Mouse (Mus musculus) forebrain, embryonic 15.5 days (tissue): ENCODE measurements at regions not wholly inside any gene's neighbourhood (a gene's known extent, or its start where the extent isn't known, plus 50 kb on each side); places are given as distances from the start of the nearest gene placed in this dataset.
A peak's percentile ranks its signal among the peaks of the same experiment; 100 is the strongest.

Source experiments
- ATAC-seq: fragments of 200-750 bp; cut with Nextera tagmentation; replicated peaks from 2 replicates; pipeline ENCODE4 v1.8.0; 2017; ENCODE audit warnings: mild to moderate bottlenecking, moderate TSS enrichment, moderate library complexity
- H3K27ac ChIP-seq: fragments of 300-500 bp; sonication (generic); replicated peaks from 2 replicates; pipeline ENCODE4 v1.5.1; 2015; ENCODE audit warnings: mild to moderate bottlenecking, inconsistent platforms
- H3K27me3 ChIP-seq: fragments of 300-500 bp; sonication (generic); 2 replicates; pipeline ENCODE4 v1.6.1; 2015; ENCODE audit warnings: inconsistent platforms
- H3K36me3 ChIP-seq: fragments of 300-500 bp; sonication (generic); 2 replicates; pipeline ENCODE4 v1.6.1; 2015; ENCODE audit warnings: mild to moderate bottlenecking, inconsistent platforms
- H3K4me1 ChIP-seq: fragments of 300-500 bp; sonication (generic); 2 replicates; pipeline ENCODE4 v1.6.1; 2015; ENCODE audit warnings: inconsistent platforms
- H3K4me2 ChIP-seq: fragments of 300-500 bp; sonication (generic); replicated peaks from 2 replicates; pipeline ENCODE4 v1.6.1; 2015; ENCODE audit warnings: mild to moderate bottlenecking, inconsistent platforms
- H3K4me3 ChIP-seq: fragments of 300-500 bp; sonication (generic); 2 replicates; pipeline ENCODE4 v1.5.1; 2015; ENCODE audit warnings: mild to moderate bottlenecking, inconsistent platforms
- H3K9ac ChIP-seq: fragments of 300-500 bp; sonication (generic); replicated peaks from 2 replicates; pipeline ENCODE4 v1.6.1; 2015; ENCODE audit warnings: mild to moderate bottlenecking, inconsistent platforms
- H3K9me3 ChIP-seq: fragments of 300-500 bp; sonication (generic); 2 replicates; pipeline ENCODE4 v1.6.1; 2016; ENCODE audit warnings: inconsistent platforms
- WGBS: fragments of 180-500 bp; shearing (Covaris S2); methylation state at CpG from one replicate; pipeline ENCODE4 v1.1.7; 2015; ENCODE audit warnings: mixed read lengths; 5-methylcytosine and 5-hydroxymethylcytosine counted together

DNA sequence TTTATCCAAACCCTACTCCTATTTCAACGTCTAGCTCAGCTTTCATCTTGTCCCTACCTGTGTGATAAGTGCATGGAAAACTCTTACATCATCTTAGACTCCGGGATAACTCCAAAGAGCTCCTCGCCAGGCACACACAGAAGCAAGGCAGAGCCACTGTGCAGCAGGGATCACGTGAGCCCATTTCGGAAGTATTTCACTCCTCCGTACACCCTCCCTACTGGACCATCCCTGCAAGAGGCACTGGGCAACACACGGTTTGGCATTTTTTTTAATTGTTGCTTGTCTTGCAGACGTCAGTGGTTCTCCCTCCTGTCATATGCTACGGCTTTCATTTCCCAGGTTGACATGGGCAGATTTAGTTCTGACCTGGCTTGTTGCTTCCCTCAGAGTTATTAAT, 316.0 kb upstream of the Jarid2 start:
- 81% methylated on average over 9 of the region's 9 CpGs for WGBS
- H3K4me2 ChIP-seq = no peak overlapping the region
- peaks cover 12% of the 10 kb centered on the region for H3K4me1 ChIP-seq
- no peaks in the 10 kb centered on the region for H3K9me3 ChIP-seq
- H3K4me3 ChIP-seq = no peak overlapping the region
- ATAC-seq = no peak
- H3K9ac ChIP-seq = no peak overlapping the region
- H3K27me3 ChIP-seq = no peaks in the 10 kb centered on the region
- no peaks in the 10 kb centered on the region for H3K36me3 ChIP-seq
- no peak overlapping the region for H3K27ac ChIP-seq

DNA sequence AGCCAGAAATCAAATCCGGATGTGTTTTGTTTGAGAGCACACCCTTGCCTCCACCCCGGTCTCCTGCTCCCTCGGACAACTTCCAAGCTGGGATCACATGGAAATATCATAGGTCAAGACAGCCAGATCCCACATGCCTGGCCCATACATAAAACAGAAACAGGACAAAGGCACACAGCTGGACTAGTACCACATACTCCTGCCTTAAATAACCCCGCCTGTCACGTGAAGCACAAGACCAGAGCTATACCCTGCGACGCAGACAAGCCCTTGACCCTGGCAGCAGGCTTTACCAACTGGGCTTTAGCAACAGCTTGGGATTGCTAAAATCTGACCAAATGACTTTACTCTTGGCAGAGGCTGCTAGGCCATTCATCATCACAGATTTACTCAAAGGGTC, 313.3 kb upstream of the Jarid2 start:
- Histone ChIP-seq H3K27ac (no peak overlapping the region), H3K36me3 (no peaks in the 10 kb centered on the region), H3K27me3 (no peaks in the 10 kb centered on the region), H3K9ac (no peak overlapping the region), H3K4me2 (no peak overlapping the region), H3K9me3 (no peaks in the 10 kb centered on the region), H3K4me3 (no peak overlapping the region), H3K4me1 (peaks cover 20% of the 10 kb centered on the region)
- no peak for ATAC-seq
- WGBS = 88% methylated on average over 7 of the region's 7 CpGs

DNA sequence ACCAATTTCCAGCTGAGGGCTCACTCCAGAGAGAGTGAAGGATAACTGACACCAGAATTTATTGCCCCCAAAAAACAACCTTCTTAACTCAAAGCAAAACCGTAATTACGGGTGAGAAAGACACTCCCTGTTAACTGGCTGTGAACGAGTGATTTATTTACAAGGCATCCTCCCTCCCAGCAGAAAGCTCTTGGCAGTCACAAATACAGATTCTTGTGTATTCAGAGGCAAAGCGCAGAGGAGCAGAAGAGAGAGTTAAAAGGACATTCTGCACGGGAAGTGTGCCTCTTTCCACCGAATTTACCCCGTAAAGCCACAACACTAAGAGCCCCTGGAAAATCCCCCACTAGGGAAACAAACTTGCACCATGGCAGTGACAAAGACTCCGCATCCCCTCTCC, 312.3 kb upstream of the Jarid2 start:
- Histone ChIP-seq H3K36me3 (no peaks in the 10 kb centered on the region), H3K9ac (no peak overlapping the region), H3K4me1 (peaks cover 20% of the 10 kb centered on the region), H3K27ac (0 out of 2 replicates have a peak overlapping the region, but pooled peaks have one; percentile 43), H3K9me3 (no peaks in the 10 kb centered on the region), H3K4me2 (peak overlapping the region; percentile 26), H3K27me3 (no peaks in the 10 kb centered on the region), H3K4me3 (no peak overlapping the region)
- ATAC-seq = no peak
- WGBS = 1% methylated on average over 8 of the region's 8 CpGs

DNA sequence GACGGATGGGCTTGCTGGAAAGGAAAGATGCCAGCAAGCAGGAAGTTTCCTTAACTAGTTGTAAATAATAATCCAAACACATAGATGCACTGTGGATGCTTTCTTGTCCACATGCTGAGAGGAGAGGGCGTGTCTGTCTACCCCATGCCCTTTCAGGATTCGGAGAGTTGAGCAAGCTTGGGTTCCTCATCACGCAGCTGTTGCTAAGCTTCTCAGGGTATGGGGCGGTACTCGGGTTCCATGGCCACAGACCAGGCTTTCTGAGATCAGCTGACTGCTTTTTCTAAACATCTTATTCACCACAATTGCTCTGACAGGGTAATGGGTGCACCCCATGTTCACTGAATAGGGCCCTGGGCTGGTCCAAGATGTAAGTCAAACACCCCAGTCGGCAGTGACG, 310.2 kb upstream of the Jarid2 start:
- H3K4me1 ChIP-seq = peaks cover 20% of the 10 kb centered on the region
- ATAC-seq = no peak
- no peaks in the 10 kb centered on the region for H3K36me3 ChIP-seq
- H3K4me3 ChIP-seq = no peak overlapping the region
- 72% methylated on average over 8 of the region's 8 CpGs for WGBS
- H3K4me2 ChIP-seq = no peak overlapping the region
- H3K9ac ChIP-seq = no peak overlapping the region
- no peaks in the 10 kb centered on the region for H3K27me3 ChIP-seq
- H3K27ac ChIP-seq = no peak overlapping the region
- no peaks in the 10 kb centered on the region for H3K9me3 ChIP-seq

DNA sequence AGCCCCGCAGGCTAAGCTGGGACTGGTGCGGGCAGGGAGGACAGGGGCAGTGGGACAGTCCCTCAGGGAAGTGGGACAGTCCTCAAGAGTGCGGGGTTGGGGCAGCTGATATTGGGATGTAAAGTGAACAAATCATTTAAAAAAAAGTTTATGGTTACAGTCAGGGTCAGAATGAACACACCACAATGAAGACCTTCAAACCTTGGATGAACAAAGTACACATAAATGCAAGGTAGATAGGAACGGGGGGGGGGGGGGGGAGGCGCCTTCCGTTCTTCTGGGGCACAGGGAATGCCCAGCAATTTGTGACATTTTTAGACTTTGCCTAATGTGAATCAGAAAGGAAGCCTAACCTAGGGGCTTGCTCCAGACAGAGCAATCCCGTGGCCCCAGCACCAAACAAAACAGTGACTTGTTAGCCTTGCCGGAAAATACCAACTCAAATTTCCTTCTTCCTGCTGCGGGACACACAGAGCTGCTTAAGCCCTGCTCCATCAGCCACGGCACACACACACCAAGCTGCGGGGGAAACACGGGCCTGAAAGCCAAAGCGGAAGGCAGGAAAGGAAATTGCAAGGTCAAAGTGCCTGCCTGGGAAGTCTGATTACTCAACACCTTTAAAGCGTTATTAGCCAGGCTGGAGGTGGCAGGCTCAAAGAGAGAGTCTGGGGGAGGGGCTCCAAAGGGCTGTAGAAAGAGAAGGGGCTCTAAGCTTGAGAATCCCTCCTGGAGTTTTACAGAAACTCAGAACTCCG, 309.6 kb upstream of the Jarid2 start:
- no peak overlapping the region for H3K4me3 ChIP-seq
- H3K9ac ChIP-seq = no peak overlapping the region
- no peaks in the 10 kb centered on the region for H3K27me3 ChIP-seq
- no peaks in the 10 kb centered on the region for H3K36me3 ChIP-seq
- no peaks in the 10 kb centered on the region for H3K9me3 ChIP-seq
- H3K4me2 ChIP-seq = 0 out of 2 replicates have a peak overlapping the region, but pooled peaks have one; percentile 11
- no peak for ATAC-seq
- 25% methylated on average over 15 of the region's 15 CpGs for WGBS
- H3K27ac ChIP-seq = no peak overlapping the region
- H3K4me1 ChIP-seq = peaks cover 20% of the 10 kb centered on the region

DNA sequence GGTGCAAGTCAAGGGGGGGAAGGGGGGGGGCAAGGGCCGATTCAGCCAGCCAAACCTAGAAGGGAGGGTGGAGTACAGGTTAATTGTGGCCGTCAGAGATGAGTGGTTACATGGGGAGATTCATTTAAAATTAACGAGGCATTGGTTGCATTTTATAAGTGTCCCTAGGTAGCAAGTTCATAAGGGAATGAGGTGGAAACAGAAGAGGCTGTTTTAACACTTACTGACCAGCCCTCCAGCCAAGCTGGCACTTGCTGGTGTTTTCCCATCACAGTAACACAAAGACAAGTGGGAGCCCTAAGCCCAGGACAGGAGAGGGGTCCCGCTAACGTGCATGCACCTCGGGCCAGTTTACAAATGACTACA, 309.1 kb upstream of the Jarid2 start:
- no peak overlapping the region for H3K4me2 ChIP-seq
- H3K27ac ChIP-seq = no peak overlapping the region

DNA sequence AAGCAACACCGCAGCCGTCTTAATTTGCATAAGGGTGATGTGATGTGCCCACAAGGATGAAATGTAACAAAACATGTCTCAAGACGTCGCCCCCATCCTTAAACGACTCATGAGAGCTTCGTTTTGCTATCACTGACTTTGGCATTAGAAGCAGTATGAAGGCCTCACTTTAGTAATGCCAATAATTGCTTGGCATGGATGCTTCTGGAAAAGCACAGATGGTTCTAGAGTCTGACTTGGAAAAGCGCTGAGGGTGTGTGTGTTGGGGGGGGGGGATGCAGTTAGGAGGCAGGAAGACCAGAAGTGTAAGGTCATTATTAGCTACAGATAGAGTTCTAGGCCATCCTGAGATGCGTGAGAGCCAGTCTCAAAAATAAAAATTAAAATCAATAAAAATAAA, 308.3 kb upstream of the Jarid2 start:
- Histone ChIP-seq H3K4me1 (peaks cover 20% of the 10 kb centered on the region), H3K27ac (0 out of 2 replicates have a peak overlapping the region, but pooled peaks have one; percentile 15), H3K4me3 (no peak overlapping the region), H3K9me3 (no peaks in the 10 kb centered on the region), H3K36me3 (no peaks in the 10 kb centered on the region), H3K4me2 (no peak overlapping the region), H3K9ac (no peak overlapping the region), H3K27me3 (no peaks in the 10 kb centered on the region)
- ATAC-seq = no peak
- 72% methylated on average over 8 of the region's 8 CpGs for WGBS

More for the DNA sequence above, 309.1 kb upstream of the Jarid2 start:
- WGBS = 25% methylated on average over 6 of the region's 6 CpGs
- Histone ChIP-seq H3K4me3 (no peak overlapping the region), H3K9me3 (no peaks in the 10 kb centered on the region), H3K4me1 (peaks cover 20% of the 10 kb centered on the region), H3K36me3 (no peaks in the 10 kb centered on the region), H3K27me3 (no peaks in the 10 kb centered on the region), H3K9ac (no peak overlapping the region)
- no peak for ATAC-seq

DNA sequence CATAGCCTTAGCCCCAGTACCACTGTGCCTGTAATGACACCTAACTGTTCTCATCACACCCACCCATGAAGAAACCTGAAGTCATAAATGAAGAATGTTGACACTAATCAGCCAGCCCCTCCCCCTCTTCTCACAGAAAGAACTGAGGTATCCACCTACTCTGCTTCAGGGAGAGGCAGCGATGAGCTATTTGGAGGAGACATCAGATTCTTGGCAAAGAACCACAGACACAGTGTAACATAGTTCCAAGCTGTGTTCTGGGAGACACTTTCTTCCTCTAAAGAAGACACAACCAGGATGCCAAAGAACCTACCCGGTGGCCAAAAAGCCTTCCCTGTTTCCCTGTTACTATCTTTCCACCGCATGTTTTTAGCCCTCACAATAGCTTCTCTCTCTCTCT, 307.8 kb upstream of the Jarid2 start:
- H3K27ac ChIP-seq = 0 out of 2 replicates have a peak overlapping the region, but pooled peaks have one; percentile 15
- WGBS = 71% methylated on average over 3 of the region's 3 CpGs

DNA sequence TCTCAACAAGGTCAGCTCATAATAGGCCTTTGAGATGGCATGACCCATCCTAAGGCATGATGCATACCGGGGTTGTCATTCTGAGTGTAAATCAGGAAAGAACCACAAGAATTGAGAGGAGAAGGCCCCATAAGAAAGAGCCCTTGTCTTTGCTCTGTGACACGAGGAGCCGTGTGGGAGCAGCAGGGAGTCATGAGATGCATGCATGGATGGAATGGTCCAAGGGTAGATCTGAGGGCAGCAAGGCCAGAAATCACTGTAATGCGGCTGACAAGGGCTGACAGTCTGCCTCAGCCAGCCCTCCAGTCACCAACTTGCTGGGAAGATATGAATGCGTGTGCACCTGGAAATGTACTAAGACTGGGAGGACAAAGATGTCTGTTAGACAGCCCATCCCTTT, 307.4 kb upstream of the Jarid2 start:
- no peak overlapping the region for H3K4me3 ChIP-seq
- H3K4me2 ChIP-seq = no peak overlapping the region
- no peaks in the 10 kb centered on the region for H3K36me3 ChIP-seq
- 84% methylated on average over 5 of the region's 5 CpGs for WGBS
- no peaks in the 10 kb centered on the region for H3K27me3 ChIP-seq
- H3K27ac ChIP-seq = no peak overlapping the region
- H3K4me1 ChIP-seq = peaks cover 17% of the 10 kb centered on the region
- no peak for ATAC-seq
- no peak overlapping the region for H3K9ac ChIP-seq
- no peaks in the 10 kb centered on the region for H3K9me3 ChIP-seq

More for the DNA sequence above, 307.8 kb upstream of the Jarid2 start:
- Histone ChIP-seq H3K4me1 (peaks cover 20% of the 10 kb centered on the region), H3K36me3 (no peaks in the 10 kb centered on the region), H3K9ac (no peak overlapping the region), H3K4me3 (no peak overlapping the region), H3K4me2 (no peak overlapping the region), H3K9me3 (no peaks in the 10 kb centered on the region), H3K27me3 (no peaks in the 10 kb centered on the region)
- no peak; the same call in 1 of the 2 replicates for ATAC-seq

DNA sequence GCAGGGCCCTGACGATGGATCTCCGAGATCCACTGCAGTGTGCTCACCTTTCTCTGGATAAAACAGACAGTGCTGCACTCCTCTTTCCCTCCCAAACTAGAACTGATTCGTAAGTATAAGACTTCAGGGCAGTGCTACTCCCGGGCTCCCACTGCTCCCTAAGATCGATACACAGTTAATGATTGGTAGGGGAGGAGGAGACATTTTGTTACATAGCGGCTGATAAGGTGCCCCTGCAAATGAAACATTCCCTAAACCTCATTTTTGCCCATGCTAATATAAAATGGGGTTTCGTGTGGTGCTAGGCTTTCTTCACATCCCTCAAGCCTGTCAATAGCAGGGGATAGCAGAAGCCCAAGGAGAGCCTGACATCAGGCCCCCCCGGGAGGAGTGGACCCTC, 298.8 kb upstream of the Jarid2 start:
- Histone ChIP-seq H3K9me3 (no peaks in the 10 kb centered on the region), H3K27ac (no peak overlapping the region), H3K27me3 (no peaks in the 10 kb centered on the region), H3K4me2 (no peak overlapping the region), H3K4me3 (no peak overlapping the region), H3K9ac (no peak overlapping the region), H3K4me1 (no peaks in the 10 kb centered on the region), H3K36me3 (no peaks in the 10 kb centered on the region)
- no peak for ATAC-seq
- 91% methylated on average over 8 of the region's 8 CpGs for WGBS

DNA sequence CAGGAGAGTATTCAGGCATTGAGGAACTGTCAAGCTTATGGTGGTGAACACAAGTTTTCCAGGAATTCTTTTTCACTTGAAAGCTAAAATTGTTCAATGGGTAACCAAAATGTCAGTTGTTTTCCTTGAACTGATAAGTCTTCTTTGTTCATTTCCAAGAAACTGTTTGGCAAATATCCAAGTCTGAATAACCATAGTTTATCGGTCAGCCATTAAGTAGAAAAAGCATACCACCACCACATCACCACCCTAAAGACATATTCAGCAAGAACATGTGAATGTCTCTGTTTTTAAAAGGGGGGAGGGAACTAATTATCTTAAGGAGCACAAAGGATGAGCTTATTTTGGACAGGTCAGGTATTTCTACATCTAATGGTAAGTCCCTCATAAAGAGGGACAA, 291.6 kb upstream of the Jarid2 start:
- no peaks in the 10 kb centered on the region for H3K36me3 ChIP-seq
- ATAC-seq = no peak
- H3K4me3 ChIP-seq = no peak overlapping the region
- no peak overlapping the region for H3K27ac ChIP-seq
- H3K27me3 ChIP-seq = no peaks in the 10 kb centered on the region
- WGBS = 70% methylated on average over 1 of the region's 1 CpGs
- no peak overlapping the region for H3K9ac ChIP-seq
- H3K9me3 ChIP-seq = no peaks in the 10 kb centered on the region
- H3K4me1 ChIP-seq = no peaks in the 10 kb centered on the region
- H3K4me2 ChIP-seq = no peak overlapping the region

DNA sequence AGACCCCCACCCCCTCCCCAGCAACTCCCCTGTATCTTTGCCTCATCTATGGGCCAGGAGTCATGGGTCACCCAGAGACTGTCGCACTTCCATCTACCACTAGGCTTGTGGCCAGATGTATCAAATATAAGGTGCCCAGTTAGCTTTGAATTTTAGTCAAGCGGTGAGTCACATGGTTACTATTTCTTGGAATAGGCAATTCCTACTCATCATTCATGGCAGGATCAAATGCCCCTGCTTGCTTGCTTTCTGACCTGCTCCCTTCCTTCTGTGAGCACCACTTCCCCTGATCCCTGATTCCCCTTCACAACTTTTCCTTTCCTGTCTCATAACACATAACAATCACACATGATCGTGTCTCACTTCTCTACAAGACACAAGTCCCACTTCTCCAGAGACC, 288.2 kb upstream of the Jarid2 start:
- no peaks in the 10 kb centered on the region for H3K27me3 ChIP-seq
- no peak overlapping the region for H3K27ac ChIP-seq
- 93% methylated on average over 3 of the region's 3 CpGs for WGBS
- no peak for ATAC-seq
- H3K4me3 ChIP-seq = no peak overlapping the region
- H3K4me2 ChIP-seq = no peak overlapping the region
- H3K9me3 ChIP-seq = no peaks in the 10 kb centered on the region
- H3K4me1 ChIP-seq = no peaks in the 10 kb centered on the region
- H3K9ac ChIP-seq = no peak overlapping the region
- no peaks in the 10 kb centered on the region for H3K36me3 ChIP-seq

DNA sequence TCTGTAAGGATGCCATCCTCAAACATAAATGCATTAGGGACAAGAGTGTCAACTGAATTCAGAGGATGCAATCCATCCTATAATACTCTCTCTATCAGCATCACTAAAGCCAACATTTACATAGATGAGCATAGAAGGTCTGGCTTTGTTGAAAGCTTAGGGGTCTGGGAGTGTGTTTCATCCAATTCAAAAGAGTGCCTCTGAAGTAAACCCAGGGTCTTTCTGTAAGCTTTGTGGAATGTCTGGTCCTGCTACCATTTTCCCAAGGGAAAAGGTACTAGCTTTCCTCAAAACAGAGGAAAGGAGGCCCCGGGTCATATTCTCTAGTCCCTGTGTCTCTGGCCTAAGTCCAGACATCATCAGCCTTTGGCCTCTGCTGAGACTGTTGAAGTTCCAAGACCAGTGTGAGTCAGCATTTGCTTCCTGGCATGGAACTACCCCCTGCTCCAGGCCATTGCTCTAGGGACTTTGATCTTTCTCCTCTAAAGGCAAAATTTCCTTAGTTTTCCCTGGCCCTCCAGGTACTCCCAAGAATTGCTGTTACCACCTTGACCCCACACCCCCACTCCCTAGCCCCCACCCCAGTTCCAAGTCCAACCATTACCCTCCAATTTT, 280.0 kb upstream of the Jarid2 start:
- Histone ChIP-seq H3K9ac (no peak overlapping the region), H3K4me1 (no peaks in the 10 kb centered on the region), H3K27ac (no peak overlapping the region), H3K4me3 (no peak overlapping the region), H3K36me3 (no peaks in the 10 kb centered on the region), H3K4me2 (no peak overlapping the region), H3K27me3 (no peaks in the 10 kb centered on the region), H3K9me3 (no peaks in the 10 kb centered on the region)
- 100% methylated on average over 1 of the region's 1 CpGs for WGBS
- ATAC-seq = no peak
